Mouse (Mus musculus) stomach, embryonic 15.5 days (tissue): ENCODE measurements around the gene Sgca. TPM values are rescaled to one million over a fixed set of nuclear protein-coding genes. Genes with fewer than 3 reads are reported as not detected.

Experiments
- ATAC-seq: fragments of 200-750 bp; cut with Nextera tagmentation; 2 replicates; pipeline ENCODE4 v1.8.0; 2017; ENCODE audit warnings: low read depth, moderate number of reproducible peaks, moderate TSS enrichment; ENCODE audit not compliant: insufficient read depth, low FRiP score
- H3K27ac ChIP-seq: fragments of 300-500 bp; sonication (generic); 2 replicates; pipeline ENCODE4 v1.5.1; 2015; ENCODE audit warnings: mild to moderate bottlenecking, inconsistent platforms
- H3K27me3 ChIP-seq: fragments of 300-500 bp; sonication (generic); replicated peaks from 2 replicates; pipeline ENCODE4 v1.6.1; 2015; ENCODE audit warnings: inconsistent platforms
- H3K36me3 ChIP-seq: fragments of 300-500 bp; sonication (generic); 2 replicates; pipeline ENCODE4 v1.6.1; 2015; ENCODE audit warnings: inconsistent platforms
- H3K4me1 ChIP-seq: fragments of 300-500 bp; sonication (generic); 2 replicates; pipeline ENCODE4 v1.6.1; 2015; ENCODE audit warnings: inconsistent platforms
- H3K4me2 ChIP-seq: fragments of 300-500 bp; sonication (generic); 2 replicates; pipeline ENCODE4 v1.6.1; 2015; ENCODE audit warnings: mild to moderate bottlenecking, inconsistent platforms
- H3K4me3 ChIP-seq: fragments of 300-500 bp; sonication (generic); replicated peaks from 2 replicates; pipeline ENCODE4 v1.5.1; 2015; ENCODE audit warnings: inconsistent platforms
- H3K9ac ChIP-seq: fragments of 300-500 bp; sonication (generic); 2 replicates; pipeline ENCODE4 v1.6.1; 2015; ENCODE audit warnings: inconsistent platforms
- H3K9me3 ChIP-seq: fragments of 300-500 bp; sonication (generic); 2 replicates; pipeline ENCODE4 v1.6.1; 2016; ENCODE audit warnings: inconsistent platforms
- WGBS: fragments of 180-500 bp; shearing (Covaris S2); methylation state at CpG from one replicate; pipeline ENCODE4 v1.1.7; 2015; 5-methylcytosine and 5-hydroxymethylcytosine counted together
- polyA plus RNA-seq: library from polyadenylated mRNA; unstranded; fragments of >200 nt; fragmentation: Nextera tagmentation; extraction: Ambion mirVana; gene quantifications from 2 replicates; pipeline ENCODE4 v1.2.1, GENCODE M21; 2015

Sgca gene
- polyA plus RNA-seq, 1 experiment from 2014 or later, result 0.17 TPM

- Histone ChIP-seq H3K27me3 (no peaks in the 10 kb centered on the region), H3K4me2 (no peak overlapping the region), H3K4me3 (no peak overlapping the region), H3K36me3 (peaks cover 60% of the 10 kb centered on the region), H3K4me1 (peaks cover 35% of the 10 kb centered on the region), H3K9me3 (no peaks in the 10 kb centered on the region), H3K9ac (no peak overlapping the region), H3K27ac (0 out of 2 replicates have a peak overlapping the region, but pooled peaks have one; percentile 67)
- WGBS, result 66% methylated on average over 8 of the region's 8 CpGs
- ATAC-seq, result no peak
Measured at GRCm38 (mm10) chr11:95000128-95000527, 24.0 kb upstream of the Sgca start.

GRCm38 (mm10) chr11:94998041-94998531 is 22.0 kb upstream of the Sgca start:
- no peaks in the 10 kb centered on the region for H3K9me3 ChIP-seq
- H3K4me1 ChIP-seq, result peaks cover 55% of the 10 kb centered on the region
- 0 out of 2 replicates have a peak, but pooled peaks have one; percentile 7 for ATAC-seq
- WGBS, result 73% methylated on average over 16 of the region's 16 CpGs
- H3K4me2 ChIP-seq, result peak overlapping the region; percentile 6; the same call in 1 of the 2 replicates
- H3K27me3 ChIP-seq, result no peaks in the 10 kb centered on the region
- no peak overlapping the region for H3K4me3 ChIP-seq
- H3K36me3 ChIP-seq, result peaks cover 44% of the 10 kb centered on the region
- no peak overlapping the region for H3K27ac ChIP-seq
- no peak overlapping the region for H3K9ac ChIP-seq

GRCm38 (mm10) chr11:94997596-94997995 is 21.5 kb upstream of the Sgca start:
- Histone ChIP-seq H3K9me3 (no peaks in the 10 kb centered on the region), H3K4me2 (no peak overlapping the region), H3K4me3 (no peak overlapping the region), H3K4me1 (peaks cover 60% of the 10 kb centered on the region), H3K27me3 (no peaks in the 10 kb centered on the region), H3K27ac (no peak overlapping the region), H3K36me3 (peaks cover 39% of the 10 kb centered on the region), H3K9ac (no peak overlapping the region)
- ATAC-seq, result peak; percentile 70
- WGBS, result 44% methylated on average over 5 of the region's 5 CpGs

GRCm38 (mm10) chr11:94996984-94997383 is 20.9 kb upstream of the Sgca start:
- no peak overlapping the region for H3K4me2 ChIP-seq
- no peaks in the 10 kb centered on the region for H3K9me3 ChIP-seq
- 91% methylated on average over 6 of the region's 6 CpGs for WGBS
- H3K4me1 ChIP-seq, result peaks cover 66% of the 10 kb centered on the region
- H3K4me3 ChIP-seq, result no peak overlapping the region
- no peaks in the 10 kb centered on the region for H3K27me3 ChIP-seq
- H3K27ac ChIP-seq, result no peak overlapping the region
- no peak overlapping the region for H3K9ac ChIP-seq
- H3K36me3 ChIP-seq, result peaks cover 34% of the 10 kb centered on the region
- no peak for ATAC-seq

DNA sequence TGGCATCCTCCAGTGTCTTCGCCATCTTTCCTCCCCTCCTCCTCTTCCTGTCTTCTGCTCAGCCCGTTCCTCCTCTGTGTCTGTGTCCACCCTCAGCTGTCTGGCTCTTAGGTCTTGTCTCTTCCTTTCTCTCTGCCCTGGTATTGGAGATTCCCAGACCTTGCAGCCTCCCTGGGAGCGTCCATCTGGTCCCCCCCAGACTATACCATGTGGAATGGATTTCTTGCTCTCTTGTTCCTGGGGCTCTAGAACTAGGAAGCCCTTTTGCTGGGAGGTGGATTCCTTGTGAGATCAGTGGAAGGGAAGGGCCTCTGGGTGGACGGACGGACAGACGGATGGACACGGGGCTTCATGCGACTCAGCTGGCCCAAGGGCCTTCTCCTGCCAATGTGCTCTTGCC is 20.0 kb upstream of the Sgca start:
- no peak for ATAC-seq
- Histone ChIP-seq H3K9me3 (no peaks in the 10 kb centered on the region), H3K4me2 (0 out of 2 replicates have a peak overlapping the region, but pooled peaks have one; percentile 12), H3K4me3 (no peak overlapping the region), H3K4me1 (peaks cover 67% of the 10 kb centered on the region), H3K27ac (no peak overlapping the region), H3K9ac (no peak overlapping the region), H3K27me3 (no peaks in the 10 kb centered on the region), H3K36me3 (peaks cover 27% of the 10 kb centered on the region)
- 83% methylated on average over 8 of the region's 8 CpGs for WGBS

- no peak overlapping the region for H3K27ac ChIP-seq
- H3K4me2 ChIP-seq, result peak overlapping the region; percentile 92
- no peak overlapping the region for H3K9ac ChIP-seq
- peaks cover 63% of the 10 kb centered on the region for H3K4me1 ChIP-seq
- H3K27me3 ChIP-seq, result no peaks in the 10 kb centered on the region
- peak overlapping the region; percentile 90; the same call in 1 of the 2 replicates for H3K4me3 ChIP-seq
- ATAC-seq, result no peak
- 72% methylated on average over 11 of the region's 11 CpGs for WGBS
- no peaks in the 10 kb centered on the region for H3K9me3 ChIP-seq
- peaks cover 26% of the 10 kb centered on the region for H3K36me3 ChIP-seq
Measured at GRCm38 (mm10) chr11:94994947-94995772, 19.0 kb upstream of the Sgca start.

DNA sequence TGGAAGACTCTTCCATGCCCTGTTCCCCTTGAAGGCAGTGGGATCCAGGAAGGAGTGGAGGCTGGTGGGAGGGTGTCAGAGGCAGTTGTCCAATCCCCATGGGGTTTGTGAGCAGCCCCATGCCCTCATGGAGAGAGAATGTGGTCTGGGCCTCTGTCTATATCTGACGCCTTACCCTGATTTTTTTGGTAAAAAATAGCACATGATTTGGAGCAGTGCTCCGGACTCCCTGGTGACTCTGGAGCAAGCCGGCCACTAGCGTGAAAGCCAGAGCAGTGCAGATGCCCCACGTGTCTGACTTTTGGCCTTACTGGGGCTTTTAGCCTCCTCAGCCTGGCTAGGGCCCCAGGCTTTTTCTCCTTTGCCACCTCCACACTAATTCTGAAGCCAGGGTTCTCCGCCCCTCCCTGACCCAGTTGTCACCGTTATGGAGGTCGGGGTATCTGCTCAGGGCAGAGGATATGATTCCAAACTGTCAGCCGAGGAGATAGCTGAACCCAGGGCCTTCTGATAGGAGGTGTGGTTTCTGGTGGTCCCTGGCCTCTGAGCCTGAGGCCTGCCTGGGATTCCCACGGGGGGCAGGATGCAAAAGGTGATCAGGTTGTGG is 18.2 kb upstream of the Sgca start:
- Histone ChIP-seq H3K4me2 (peak overlapping the region; percentile 92), H3K27me3 (no peaks in the 10 kb centered on the region), H3K36me3 (peaks cover 23% of the 10 kb centered on the region), H3K4me3 (peak overlapping the region; percentile 90), H3K27ac (no peak overlapping the region), H3K4me1 (peaks cover 61% of the 10 kb centered on the region), H3K9ac (no peak overlapping the region), H3K9me3 (no peaks in the 10 kb centered on the region)
- 40% methylated on average over 10 of the region's 10 CpGs for WGBS
- ATAC-seq, result no peak

- WGBS, result under 1% methylated on average over 22 of the region's 22 CpGs
- peaks cover 13% of the 10 kb centered on the region for H3K36me3 ChIP-seq
- no peaks in the 10 kb centered on the region for H3K9me3 ChIP-seq
- peaks cover 69% of the 10 kb centered on the region for H3K4me1 ChIP-seq
- H3K27me3 ChIP-seq, result no peaks in the 10 kb centered on the region
- peak overlapping the region; percentile 90 for H3K4me3 ChIP-seq
- ATAC-seq, result peak; percentile 15
- peak overlapping the region; percentile 92 for H3K4me2 ChIP-seq
- H3K27ac ChIP-seq, result peak overlapping the region; percentile 96
- peak overlapping the region; percentile 74 for H3K9ac ChIP-seq
Measured at GRCm38 (mm10) chr11:94992754-94993606, 16.9 kb upstream of the Sgca start.

GRCm38 (mm10) chr11:94992480-94992753 is 16.3 kb upstream of the Sgca start:
- Histone ChIP-seq H3K36me3 (peaks cover 9% of the 10 kb centered on the region; the same call in 1 of the 2 replicates), H3K9me3 (no peaks in the 10 kb centered on the region), H3K4me3 (peak overlapping the region; percentile 90), H3K4me1 (peaks cover 74% of the 10 kb centered on the region), H3K27me3 (no peaks in the 10 kb centered on the region), H3K9ac (peak overlapping the region; percentile 74), H3K27ac (peak overlapping the region; percentile 96), H3K4me2 (peak overlapping the region; percentile 92)
- WGBS, result under 1% methylated on average over 20 of the region's 20 CpGs
- no peak for ATAC-seq

- peak overlapping the region; percentile 92 for H3K4me2 ChIP-seq
- H3K9me3 ChIP-seq, result no peaks in the 10 kb centered on the region
- under 1% methylated on average over 98 of the region's 99 CpGs for WGBS
- peak overlapping the region; percentile 90 for H3K4me3 ChIP-seq
- no peak for ATAC-seq
- H3K4me1 ChIP-seq, result peaks cover 75% of the 10 kb centered on the region
- H3K9ac ChIP-seq, result peak overlapping the region; percentile 74
- peaks cover 7% of the 10 kb centered on the region; the same call in 1 of the 2 replicates for H3K36me3 ChIP-seq
- H3K27me3 ChIP-seq, result no peaks in the 10 kb centered on the region
- peak overlapping the region; percentile 96 for H3K27ac ChIP-seq
Measured at GRCm38 (mm10) chr11:94991641-94992479, 15.7 kb upstream of the Sgca start.
